Mouse (Mus musculus) layer of hippocampus, adult 6 months (tissue): ENCODE measurements around the gene Rapgefl1. TPM values are rescaled to one million over a fixed set of nuclear protein-coding genes. Genes with fewer than 3 reads are reported as not detected.

Source experiments
- long read RNA-seq, 2 experiments: library from polyadenylated mRNA; unstranded; transcript quantifications; one replicate each; pipeline ENCODE4 v2.0.0; 2019 to 2020
- polyA plus RNA-seq: library from polyadenylated mRNA; unstranded; fragments of <200 nt; fragmentation: Nextera tagmentation; gene quantifications from 2 replicates; pipeline ENCODE4 v1.2.3, GENCODE M21; 2021

Gene Rapgefl1
- 12.1 and 13.2 TPM in 2 replicates for polyA plus RNA-seq
- long read RNA-seq, experiment 1, full-length matches to known transcripts: 2 of 11 reads
- long read RNA-seq, experiment 1, partial matches to known transcripts: 9 of 11 reads
- long read RNA-seq, experiment 1, other reads (novel, unspliced or antisense): 0 of 11 reads
- long read RNA-seq, experiment 2, transcript Rapgefl1-203 (3 exons, 2,077 nt): major isoform, 5 of 32 reads
- long read RNA-seq, experiment 2, partial matches to known transcripts: 26 of 32 reads
- long read RNA-seq, experiment 2, other reads (novel, unspliced or antisense): 1 of 32 reads

DNA sequence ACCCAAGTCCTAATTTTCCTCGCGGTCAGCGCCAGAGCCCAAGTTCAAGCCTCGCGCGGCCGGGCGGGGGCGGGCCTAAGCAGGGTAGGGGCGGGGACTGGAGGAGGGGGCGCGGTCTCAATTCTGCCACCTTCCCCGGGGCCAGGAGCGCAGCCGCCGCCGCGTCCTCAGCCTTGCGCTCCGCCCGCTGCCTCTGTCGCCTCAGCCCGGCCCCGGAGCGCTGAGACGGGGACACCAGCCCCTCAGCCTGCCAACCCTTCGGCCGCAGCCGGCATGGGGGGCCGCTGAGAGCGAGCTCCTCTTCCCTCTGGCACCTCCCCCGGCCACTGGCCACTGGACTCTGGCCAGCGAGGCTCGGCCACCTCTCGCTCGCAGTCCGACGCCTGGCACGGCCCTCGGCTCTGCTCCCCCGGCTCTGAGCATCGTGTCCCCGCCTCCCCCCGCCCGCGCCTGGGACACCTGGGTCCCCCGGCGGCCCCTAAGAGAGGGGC, at the start of gene Rapgefl1:
Rapgefl1 (plus strand) TSS at position 135 of the 491 bp plus-strand sequence.

DNA sequence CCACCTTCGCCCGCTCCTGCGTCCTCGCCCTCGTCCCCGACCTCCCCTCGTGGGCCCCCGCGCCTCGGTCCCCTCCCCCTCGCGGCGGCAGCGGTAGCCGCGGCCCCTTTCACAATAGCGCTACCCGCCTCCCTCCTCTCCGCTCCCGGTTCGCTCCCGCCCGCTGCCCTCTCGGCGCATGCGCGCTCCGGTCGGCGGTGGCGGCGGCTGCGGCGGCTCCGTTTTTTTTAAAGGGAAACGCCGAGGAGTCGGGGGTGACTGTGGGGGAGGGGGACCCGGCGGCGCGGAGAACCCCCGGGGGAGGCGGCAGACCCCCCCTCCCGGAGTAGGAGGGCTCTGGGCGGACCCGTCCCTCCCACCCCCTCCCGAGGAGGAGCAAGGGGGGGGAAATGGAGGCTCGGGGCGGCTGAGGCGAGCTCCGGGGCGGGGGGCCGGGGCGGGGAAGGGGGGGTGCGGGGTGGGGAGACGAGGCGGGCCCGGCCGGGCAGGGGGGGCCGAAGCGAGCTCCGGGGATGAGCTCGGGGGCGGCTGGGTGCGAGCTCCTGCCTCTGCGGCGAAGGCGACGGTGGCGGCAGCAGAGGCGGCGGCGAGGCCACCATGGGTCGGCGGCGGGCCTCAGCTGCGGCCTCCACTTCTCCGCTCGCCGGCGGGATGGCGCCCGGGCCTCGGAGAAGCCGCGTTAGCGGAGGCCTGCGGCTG, 41.4 kb upstream of the Rapgefl1 start, which contains the start of gene Msl1:
Msl1 (plus strand) TSS at position 502 of the 699 bp plus-strand sequence.

DNA sequence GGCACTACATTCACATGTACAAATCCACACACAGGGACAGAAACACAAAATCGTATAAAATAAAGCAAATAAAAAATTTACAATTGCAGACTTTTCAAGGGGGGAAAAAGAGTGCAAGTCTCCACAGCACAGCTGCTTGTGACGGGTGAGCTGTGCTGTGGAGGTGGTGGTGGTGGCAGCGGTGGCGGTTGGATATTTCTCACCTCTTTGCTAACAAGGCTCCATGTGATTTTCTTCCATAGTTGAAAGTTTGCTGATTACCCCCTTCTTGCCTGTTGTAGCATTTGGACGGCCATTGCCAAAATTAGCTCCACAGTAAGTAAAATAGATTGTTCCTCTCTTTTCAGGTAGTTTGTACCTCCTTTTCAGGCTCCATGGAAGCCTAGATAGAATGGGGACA, 32.0 kb upstream of the Rapgefl1 start, which contains the start of gene Casc3:
Casc3 (plus strand) TSS at position 301 of the 400 bp plus-strand sequence.

DNA sequence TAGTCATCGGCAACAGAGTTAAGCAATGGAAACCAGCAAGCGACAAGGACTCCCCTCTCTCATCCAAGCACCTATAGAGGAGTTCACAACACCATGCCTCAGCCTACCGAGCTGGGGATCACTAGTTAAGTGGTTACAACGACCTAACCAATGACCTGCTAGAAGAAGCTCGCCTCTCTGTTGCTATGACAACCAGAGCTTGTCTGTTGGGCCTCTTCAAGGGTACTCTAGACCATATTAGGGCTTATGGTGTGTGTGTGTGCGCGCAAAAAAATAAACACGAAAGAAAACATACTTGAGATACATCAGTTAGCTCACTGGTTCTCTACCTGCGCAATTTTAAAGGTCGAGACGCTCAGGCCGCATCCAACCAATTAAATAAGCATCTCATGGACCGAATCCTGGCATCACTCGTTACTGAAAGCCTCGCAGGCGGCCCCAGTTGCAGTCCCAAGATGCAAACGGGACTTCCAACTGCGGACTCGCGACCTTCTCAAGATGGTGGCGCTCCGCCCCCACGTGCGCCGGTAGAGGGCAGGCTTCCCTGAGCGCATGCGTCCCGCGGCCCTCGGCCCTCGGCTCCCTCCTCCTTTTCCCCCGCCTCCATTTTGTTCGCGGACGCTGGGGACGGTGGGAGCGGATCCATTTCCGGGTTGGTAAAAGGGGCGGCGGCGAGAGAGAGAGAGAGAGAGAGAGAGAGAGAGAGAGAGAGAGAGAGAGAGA, 26.6 kb downstream of the Rapgefl1 start, which contains the start of gene Wipf2:
Wipf2 (plus strand) TSS at position 611 of the 723 bp plus-strand sequence.

Other genes with a start within 250 kb of the Rapgefl1 start
- 8.1 and 13.9 TPM in 2 replicates for gene Ormdl3, start 249.4 kb upstream of the Rapgefl1 start, polyA plus RNA-seq
- gene Lrrc3c, start 238.5 kb upstream of the Rapgefl1 start, polyA plus RNA-seq: not detected in 2 replicates
- gene Gm12355, start 211.1 kb upstream of the Rapgefl1 start, polyA plus RNA-seq: 0.31 and 0.69 TPM in 2 replicates
- gene Gsdma3, start 210.4 kb upstream of the Rapgefl1 start, polyA plus RNA-seq: not detected in 2 replicates
- gene Gsdma2, start 190.0 kb upstream of the Rapgefl1 start, polyA plus RNA-seq: 0.14 TPM in 1 of 2 replicates, not detected in the other
- gene Gsdma, start 172.4 kb upstream of the Rapgefl1 start, polyA plus RNA-seq: not detected in 2 replicates
- gene Psmd3, start 154.2 kb upstream of the Rapgefl1 start, polyA plus RNA-seq: 68.6 and 77.0 TPM in 2 replicates
- not detected in 2 replicates for gene Csf3, start 135.5 kb upstream of the Rapgefl1 start, polyA plus RNA-seq
- gene Med24, start 107.3 kb upstream of the Rapgefl1 start, polyA plus RNA-seq: 26.6 and 26.9 TPM in 2 replicates
- 120 and 123 TPM in 2 replicates for gene Thra, start 96.1 kb upstream of the Rapgefl1 start, polyA plus RNA-seq
- 48.4 and 57.5 TPM in 2 replicates for gene Nr1d1, start 61.5 kb upstream of the Rapgefl1 start, polyA plus RNA-seq
- gene Msl1, start 41.3 kb upstream of the Rapgefl1 start, polyA plus RNA-seq: 12.2 and 12.4 TPM in 2 replicates
- gene Casc3, start 31.9 kb upstream of the Rapgefl1 start, polyA plus RNA-seq: 6.6 and 7.3 TPM in 2 replicates
- 5.2 and 5.5 TPM in 2 replicates for gene Wipf2, start 26.9 kb downstream of the Rapgefl1 start, polyA plus RNA-seq
- gene Cdc6, start 71.0 kb downstream of the Rapgefl1 start, polyA plus RNA-seq: 0.19 and 0.30 TPM in 2 replicates
- 3.1 and 4.1 TPM in 2 replicates for gene Rara, start 91.0 kb downstream of the Rapgefl1 start, polyA plus RNA-seq
- gene Gjd3, start 146.2 kb downstream of the Rapgefl1 start, polyA plus RNA-seq: 1.7 and 3.3 TPM in 2 replicates
- 0.38 and 0.46 TPM in 2 replicates for gene Top2a, start 187.4 kb downstream of the Rapgefl1 start, polyA plus RNA-seq
- 85.7 and 104 TPM in 2 replicates for gene Igfbp4, start 204.5 kb downstream of the Rapgefl1 start, polyA plus RNA-seq